Mouse (Mus musculus) urinary bladder, postnatal 25 days (tissue): ENCODE results near the gene C1qtnf5.
A peak's percentile ranks its signal among the peaks of the same experiment; 100 is the strongest.

Source experiments
- DNase-seq: peaks from one replicate; pipeline ENCODE4 v3.0.0; 2022; ENCODE audit warnings: low spot score

Gene C1qtnf5

DNA sequence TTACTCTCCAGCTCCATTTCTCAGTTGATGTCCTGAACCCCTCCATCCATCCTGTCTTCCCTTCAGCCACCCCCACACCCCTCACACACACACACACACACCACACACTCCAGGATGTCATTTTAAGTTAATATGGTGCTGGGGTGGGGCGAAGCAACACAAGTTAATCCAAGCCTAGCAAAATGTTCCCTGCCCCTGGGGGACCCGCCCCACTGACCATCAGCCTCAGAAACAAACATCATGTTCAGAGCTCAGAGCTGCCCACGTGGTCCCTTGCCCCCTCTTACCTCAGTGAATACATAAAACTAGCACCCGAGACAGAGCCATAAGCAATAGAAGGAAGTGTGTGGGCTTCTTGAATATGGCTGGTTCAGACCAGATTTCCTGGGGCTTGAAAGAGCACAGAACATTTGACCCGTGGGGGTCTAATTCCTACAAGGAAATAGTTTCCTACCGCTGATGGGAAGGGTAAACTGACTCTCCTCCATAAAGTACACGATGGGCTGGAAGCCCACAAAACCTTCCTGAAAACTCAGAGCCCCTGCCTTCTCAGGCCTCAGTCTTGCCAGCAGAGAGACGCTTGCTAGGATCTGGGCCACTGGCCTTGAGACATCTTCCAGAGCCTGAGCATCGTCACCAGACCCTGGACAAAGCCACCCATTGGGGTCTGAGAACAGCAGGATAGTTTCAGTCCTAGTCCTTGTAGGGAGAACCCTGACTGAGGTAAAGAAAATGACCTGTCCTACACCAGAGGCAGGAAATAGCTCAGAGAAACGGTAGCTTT lies 26.9 kb upstream of the C1qtnf5 start:
- DNase-seq: no peak

GRCm38 (mm10) chr9:44080953-44081352 lies 26.1 kb upstream of the C1qtnf5 start:
- DNase-seq: no peak

DNA sequence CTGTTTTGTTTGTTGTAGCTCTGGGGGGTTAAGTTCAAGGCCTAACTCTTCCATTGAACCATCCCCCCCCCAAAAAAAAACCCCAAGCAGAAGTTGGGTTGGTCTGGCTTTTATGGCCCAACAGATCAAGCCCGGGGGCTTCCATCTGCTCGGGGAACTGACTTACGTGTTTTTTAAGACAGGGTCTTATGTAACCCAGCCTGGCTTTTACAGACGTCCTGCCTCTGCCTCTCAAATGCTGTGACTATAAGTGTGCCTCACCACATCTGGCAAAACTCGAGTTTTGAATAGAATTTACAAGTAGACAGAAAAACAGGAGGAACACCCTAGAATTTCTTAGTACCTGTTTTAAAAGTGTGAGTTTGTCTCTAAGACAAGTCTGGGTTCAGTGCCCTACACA lies 25.5 kb upstream of the C1qtnf5 start:
- no peak for DNase-seq

- DNase-seq: no peak
Observed at GRCm38 (mm10) chr9:44082266-44082665, 24.8 kb upstream of the C1qtnf5 start.

DNA sequence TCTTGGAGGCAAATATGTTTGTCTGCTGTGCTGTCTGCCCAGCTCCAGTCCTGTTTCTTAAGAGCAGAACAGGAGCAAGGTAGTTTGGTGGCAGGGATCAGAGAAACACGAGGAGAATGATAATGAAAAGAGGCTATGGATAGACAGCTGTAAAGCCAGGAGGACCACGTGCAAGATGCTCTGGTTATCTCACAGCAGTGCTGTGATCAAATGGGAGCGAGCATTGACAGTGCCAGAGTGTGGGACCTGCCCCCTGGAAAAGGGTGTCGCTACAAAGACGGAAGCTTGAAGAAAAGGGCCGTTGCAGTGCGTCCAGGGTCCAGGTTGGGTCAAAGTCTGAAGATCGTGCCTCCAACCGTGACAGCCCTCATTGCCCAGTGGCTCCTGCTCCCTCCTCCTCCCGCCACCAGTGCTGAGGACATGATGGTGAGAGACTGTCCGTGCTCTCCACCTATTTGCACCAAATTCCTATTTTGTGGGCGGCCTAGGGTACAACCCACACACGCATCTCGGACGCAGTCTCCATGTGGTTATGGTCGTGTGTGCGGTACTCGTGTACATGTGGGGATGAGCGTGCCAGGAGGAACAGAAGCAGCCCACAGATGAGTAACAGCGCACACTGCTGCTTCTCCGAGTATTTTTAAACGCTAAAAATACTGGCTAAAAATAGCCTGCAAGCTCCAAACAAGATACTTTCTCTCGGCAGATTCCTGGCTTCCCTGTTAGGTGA lies 23.5 kb upstream of the C1qtnf5 start:
- no peak for DNase-seq

GRCm38 (mm10) chr9:44084236-44084635 lies 22.8 kb upstream of the C1qtnf5 start:
- no peak for DNase-seq

DNA sequence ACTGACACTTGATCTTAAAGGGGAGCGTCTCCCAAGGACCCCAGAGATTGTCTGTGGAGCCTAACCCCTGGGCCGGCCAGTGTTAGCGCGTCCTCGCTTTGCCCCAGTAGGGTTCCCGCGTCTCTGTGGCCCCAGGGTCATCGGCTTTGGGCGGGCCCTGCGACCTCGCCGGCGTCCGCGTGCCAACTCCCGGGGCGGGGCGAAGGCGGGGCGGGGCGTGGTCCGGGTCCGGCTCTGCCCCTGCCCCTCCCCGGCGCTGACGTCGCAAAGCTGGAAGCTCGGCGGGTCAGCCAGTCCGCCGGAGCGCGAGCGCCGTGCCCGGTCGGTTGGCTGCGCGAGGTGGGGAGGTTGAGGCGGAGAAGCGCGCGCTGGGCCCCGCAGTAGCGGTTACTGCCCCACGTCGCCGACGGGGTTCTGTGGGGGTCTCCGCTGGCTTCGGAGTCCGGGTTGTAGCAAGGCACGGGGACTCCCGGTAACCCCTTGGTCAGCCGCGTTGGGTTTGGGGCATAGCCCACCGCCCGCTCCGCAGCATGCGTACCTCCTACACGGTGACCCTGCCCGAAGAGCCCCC lies 22.3 kb upstream of the C1qtnf5 start:
- peak; percentile 96 for DNase-seq

DNA sequence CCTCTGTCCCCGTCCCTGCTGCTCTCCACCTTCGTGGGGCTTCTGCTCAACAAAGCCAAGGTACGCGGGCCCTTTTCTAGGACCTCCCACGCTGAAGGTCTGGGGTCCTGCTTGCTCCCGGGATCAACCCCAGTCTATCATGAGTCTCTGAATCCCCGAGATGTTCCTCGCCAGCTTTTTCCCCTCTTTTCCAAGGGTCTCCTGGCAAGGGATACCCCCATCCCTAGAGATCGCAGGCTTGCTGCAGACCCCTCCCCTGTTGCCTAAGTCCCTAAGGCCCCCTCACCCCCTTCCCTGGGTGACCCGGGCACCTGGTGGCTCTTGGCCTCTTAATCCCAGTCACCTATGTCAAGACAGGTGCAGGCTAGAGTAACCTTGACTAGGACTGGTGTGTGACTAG lies 21.8 kb upstream of the C1qtnf5 start:
- no peak for DNase-seq

DNA sequence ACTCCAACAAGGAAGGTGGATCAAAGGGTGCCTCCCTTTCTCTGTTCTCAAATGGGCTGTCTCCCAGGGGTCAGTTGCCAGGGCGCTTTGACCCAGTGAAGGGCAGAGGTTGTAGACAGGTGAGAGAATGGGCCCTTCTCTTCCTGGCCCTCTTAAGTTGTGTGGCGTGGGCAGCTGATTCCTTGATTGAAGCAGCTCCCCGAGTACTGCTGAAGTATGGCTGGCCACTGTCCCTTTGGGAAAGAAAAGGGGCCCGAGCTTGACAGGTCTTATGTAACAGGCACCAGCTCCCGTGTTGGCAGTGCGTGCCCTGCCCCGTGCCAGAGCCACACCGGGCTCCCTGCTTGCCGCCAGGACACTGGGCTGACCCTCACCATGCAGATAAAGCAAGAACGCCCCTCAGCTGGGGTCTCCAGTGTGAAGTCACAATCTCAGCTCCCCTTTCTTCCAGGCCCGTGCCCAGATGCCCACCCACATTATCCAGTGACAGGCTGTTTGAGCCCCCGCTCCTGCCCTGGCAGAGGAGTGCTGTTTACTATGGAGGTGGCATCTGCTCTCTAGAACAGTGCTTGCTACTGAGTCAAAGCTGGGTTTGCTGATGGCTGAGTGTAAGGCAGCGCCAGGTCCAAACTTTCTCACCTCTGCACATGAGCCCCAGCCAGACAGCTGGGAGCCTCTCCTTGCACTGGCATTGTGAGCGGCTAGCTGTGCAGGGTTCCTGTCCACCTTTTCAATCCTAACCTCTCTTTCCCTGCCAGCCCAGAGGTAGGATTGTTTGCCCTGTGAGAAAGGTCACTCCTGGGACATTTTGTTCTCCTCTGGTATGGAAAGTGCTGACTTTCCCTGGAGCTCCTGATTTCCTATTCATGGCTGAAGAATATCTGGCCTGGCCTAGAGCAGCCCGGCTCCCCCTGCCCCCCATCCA lies 21.0 kb upstream of the C1qtnf5 start:
- no peak for DNase-seq

DNA sequence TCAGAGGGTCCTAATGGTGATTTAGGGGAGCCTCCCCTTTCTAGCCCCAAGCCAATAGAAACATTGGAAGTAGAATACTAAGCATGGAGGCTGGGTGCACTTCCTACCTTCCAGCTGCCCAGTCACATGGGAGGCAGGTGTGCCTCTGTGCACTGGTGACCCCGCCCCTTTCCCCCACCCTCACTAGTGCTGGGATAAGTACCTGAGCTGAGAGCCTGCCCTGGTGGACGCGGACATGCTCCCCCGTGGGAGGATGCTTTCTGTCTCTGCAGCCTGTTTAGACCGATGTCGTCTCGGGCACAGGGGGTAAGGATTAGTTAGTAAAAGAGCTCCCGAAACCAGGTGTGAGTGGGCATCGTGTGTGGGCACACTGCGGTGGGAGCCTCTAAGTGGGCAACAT lies 20.1 kb upstream of the C1qtnf5 start:
- DNase-seq: no peak

GRCm38 (mm10) chr9:44087761-44088455 lies 19.1 kb upstream of the C1qtnf5 start:
- DNase-seq: no peak

GRCm38 (mm10) chr9:44088877-44089608 lies 18.0 kb upstream of the C1qtnf5 start:
- DNase-seq: no peak

DNA sequence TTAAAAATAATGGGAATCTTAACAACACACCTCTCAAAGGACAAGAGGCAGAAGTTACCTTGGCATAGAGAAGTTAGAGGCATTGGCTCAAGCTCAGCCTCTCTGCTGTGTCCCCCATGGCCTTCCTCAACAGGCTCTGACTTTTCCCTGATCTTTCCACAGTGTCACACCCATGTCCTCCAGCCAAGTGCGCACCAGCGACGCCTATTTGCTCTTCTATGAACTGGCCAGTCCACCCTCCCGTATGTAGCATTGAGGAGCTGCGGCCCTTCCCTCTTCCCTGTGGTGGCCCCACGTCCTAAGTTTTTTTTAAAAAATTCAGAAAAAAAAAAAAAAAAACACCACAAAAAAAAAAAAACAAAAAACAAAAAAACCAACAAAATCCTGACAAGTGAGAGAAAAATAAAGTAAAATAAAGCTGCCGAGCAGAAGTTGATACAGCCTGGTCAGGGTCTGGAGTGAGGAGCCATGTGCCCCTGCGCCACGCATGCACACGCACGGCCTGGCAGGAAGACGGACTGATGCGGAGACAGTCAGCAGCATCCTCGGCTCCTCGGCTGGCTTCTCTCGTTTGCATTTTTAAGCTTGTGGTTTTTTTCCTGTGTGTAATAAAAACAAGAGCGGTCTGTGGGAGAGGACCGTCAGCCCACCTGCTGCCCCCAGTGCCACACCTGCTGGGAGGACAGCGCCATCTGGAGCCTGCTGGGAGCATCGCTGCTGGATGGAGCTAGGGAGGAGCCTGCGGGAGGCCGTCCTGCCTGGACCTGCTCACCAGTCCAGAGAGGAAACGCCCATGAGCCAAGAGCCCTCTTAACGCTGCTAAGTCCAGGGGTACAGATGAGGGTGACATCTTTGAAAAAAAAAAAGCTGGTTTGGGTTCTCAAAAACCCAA lies 13.2 kb upstream of the C1qtnf5 start:
- peak; percentile 67 for DNase-seq

GRCm38 (mm10) chr9:44094737-44095136 lies 12.3 kb upstream of the C1qtnf5 start:
- DNase-seq: no peak

DNA sequence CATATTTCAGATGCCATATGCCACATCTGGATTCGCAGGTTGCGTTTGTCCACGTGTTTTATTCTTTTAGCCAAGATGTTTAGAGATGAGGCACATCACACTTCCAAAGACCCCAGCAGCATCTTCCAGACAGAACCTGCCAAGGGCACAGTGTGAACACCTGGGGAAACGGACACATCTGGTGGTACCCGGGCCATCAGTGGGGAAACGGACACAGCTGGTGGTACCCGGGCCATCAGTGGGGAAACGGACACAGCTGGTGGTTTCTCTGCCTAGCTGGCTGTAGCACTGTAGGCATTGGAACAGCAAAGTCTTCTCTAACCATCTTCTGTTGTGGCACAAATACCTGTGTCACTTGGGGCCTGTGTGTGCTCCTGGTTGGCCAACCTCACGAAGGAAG lies 11.3 kb upstream of the C1qtnf5 start:
- DNase-seq: no peak

DNA sequence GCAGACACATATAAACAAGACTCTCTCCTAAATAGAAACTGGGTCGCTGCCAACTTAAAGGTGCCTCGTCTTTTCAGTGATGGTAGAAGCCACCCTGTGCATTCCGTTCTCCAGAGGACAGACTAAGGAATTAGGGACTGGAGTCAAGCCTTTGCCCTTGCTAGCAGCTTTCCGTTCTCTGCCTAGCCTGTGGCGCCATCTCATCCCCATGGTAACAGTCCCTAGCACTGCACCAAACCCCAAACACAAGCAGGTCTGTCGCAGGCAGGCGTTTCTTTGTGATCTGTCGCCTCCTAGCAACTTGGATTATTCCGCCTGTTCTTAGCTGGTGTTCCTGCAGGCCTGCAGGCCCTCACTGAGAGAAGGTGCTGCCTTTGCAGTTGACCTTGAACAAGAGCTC lies 10.5 kb upstream of the C1qtnf5 start:
- no peak for DNase-seq

DNA sequence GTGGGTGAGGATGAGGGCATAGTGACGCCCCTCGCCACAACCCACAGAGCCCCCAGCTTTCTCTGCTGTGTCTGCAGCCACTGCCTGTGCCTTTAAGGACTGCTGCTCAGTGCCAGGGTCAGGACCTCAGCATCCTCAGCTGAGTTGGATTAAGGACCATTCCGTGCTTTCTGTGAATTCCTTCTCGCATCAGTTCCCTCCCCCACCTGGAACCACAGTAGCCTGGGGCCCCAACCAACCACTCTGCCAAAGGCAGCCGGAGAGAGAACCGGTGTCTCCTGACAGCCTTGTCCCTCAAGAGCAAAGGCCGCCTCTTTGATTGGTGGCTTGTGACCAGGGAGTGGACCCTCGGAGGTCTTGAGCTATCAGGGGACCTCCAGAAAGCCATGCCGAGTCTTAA lies 5.6 kb upstream of the C1qtnf5 start, which contains the start of gene Mfrp:
TSS of gene Mfrp (plus strand) at position 240 of the 400 bp plus-strand sequence.
- DNase-seq: no peak

DNA sequence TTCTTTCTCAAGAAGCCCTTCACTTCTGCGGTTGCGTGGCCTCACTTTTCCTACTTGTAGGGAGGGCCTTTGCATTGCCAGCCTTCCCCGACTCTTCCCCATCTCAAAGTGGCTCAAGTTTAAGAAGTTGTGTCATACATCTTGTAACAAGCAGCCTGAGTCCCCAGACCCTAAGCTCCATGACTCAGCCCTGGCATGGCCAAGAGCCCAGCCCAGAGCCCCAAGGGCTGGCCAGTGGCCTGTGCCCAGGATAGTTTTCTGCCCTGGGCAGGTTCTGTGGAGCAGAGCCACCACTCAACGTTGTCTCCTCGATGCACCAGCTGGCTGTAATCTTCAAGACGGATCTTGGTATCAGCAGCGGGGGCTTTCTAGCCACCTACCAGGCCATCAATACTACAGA lies 2.2 kb upstream of the C1qtnf5 start:
- no peak for DNase-seq

- DNase-seq: no peak
Observed at GRCm38 (mm10) chr9:44105781-44106180, 1.3 kb upstream of the C1qtnf5 start.

DNA sequence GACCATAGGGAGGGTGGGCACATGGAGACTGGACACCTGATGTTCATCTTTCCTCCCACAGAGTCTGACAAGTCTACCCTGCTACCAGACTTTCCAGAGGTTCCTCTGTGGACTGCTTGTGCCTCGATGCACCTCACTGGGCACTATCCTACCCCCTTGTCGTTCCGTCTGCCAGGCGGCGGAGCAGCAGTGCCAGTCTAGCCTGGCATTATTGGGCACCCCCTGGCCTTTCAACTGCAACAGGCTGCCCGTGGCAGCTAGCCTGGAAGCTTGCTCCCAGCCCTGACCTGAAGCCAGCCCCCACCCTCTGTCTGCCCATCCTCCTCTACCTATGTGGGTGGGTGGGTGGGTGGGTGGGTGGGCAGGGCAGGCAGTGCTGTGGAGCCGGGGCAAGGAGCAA lies 863 bp upstream of the C1qtnf5 start:
- no peak for DNase-seq
